Mouse (Mus musculus) monocyte, adult 2 months (primary cell): ENCODE measurements at regions not wholly inside any gene's neighbourhood (a gene's known extent, or its start where the extent isn't known, plus 50 kb on each side); places are given as distances from the start of the nearest gene placed in this dataset.

Experiments
- DNase-seq, 2 experiments: peaks; one replicate each; pipeline ENCODE4 v3.0.0; 2022; ENCODE audit warnings: low spot score in 2 of 2, low read depth in 1 of 2

DNA sequence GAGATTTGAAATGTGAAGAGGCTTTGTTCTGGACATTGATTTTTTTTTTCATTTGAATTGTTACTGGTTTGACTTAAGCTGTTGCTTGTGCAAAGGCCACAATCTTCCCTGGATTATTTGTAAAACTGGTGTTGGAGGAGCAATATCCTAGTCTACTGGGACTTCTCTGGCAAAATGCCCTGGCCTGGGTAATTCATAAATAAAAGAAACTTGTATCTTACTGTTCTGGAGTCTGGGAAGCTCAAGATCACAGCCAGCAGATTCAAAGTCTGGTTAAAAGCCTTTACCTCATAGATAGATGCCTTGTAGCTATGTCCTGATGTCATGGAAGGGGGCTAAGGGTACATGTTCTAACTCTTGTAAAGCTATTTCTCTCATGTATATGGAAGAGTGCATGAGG lies 177.7 kb upstream of the Cited2 start:
- no peak for DNase-seq

GRCm38 (mm10) chr10:17547986-17548385 lies 175.0 kb upstream of the Cited2 start:
- DNase-seq: no peak

- no peak for DNase-seq
Observed at GRCm38 (mm10) chr10:17548629-17549580, 174.1 kb upstream of the Cited2 start.

- DNase-seq: no peak
Observed at GRCm38 (mm10) chr10:17549711-17550637, 173.0 kb upstream of the Cited2 start.

DNA sequence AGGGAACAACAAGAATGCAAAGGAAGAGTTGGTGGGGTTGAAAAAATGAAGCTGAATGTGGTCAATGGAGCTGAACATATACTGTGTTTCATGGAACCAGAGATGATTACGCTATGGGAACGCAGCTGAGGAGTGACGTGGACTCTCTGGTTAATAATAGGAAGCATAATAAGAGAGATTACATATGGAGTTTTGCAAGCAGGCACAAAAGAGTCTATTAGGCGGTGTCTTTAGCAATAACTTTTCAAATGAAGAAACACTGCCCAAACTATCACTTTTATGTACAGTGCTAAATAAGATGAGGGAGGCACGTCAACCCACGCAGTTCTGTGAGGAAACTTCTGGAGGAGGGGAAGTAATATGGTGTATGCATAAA lies 172.4 kb upstream of the Cited2 start:
- DNase-seq: peak; percentile 9 to 28

DNA sequence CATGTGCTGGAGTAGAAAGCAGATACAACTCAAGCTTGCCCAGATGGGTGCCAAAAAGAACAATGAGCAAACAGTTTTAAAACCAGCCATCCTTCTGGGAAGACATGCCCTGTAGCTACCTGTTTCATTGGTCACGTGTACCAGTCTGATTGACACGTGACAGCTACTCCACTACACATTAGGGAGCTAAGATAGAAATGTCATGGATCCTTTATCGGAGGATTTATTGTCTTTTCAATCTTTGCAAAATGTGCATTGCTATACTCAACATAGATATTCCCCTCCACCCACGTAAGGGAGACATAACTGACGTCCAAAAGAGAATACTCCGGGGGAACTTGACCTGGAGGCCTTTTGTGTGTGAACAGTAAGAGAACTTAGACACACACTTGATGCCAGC lies 171.1 kb upstream of the Cited2 start:
- no peak for DNase-seq

DNA sequence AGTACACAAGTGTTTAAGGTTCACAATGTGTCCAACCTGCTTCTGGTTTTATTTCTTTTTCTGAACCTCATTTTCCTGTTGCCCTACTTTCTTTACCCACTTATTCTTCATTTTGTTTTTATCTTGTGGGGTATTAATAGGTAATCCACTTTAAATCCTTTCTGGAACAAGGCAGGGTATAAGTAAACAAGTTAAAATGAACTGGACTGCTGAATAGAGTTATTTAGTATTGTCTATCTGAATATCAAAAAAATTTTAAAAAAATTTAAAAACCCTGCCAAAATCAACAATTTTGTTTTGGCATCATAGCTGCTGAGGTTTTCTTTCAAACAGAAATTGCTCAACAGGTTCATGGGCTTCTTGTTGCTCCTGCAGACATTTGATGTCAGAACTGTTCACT lies 170.7 kb upstream of the Cited2 start:
- no peak for DNase-seq

- no peak for DNase-seq
Observed at GRCm38 (mm10) chr10:17556391-17556790, 166.6 kb upstream of the Cited2 start.

DNA sequence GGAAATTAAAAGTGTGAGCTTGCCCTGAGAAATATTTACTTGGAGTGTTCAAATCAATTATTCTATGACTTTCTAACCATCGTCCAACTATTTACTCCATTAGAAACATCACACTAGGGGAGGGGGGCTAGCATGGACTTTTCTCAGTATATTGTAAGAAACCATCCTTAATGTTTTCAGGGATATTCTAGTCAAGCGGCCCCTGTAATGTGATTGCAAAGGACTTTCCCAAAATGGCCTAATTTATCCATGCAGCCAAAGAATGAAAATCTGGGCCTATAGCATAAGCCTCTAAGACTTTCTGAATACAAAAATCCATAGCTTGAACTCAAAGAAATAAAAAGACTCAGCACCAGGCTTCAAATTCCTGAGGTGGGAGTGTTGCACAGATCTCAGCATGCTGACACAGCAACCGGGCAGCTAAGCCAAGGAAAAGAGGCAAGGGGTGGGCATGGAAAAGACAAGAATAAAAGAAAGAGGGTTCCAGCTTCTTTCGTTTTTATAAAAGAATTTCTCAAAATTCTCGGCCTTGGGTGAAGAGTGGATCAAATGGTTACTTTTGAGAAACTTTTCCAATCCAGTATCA lies 163.6 kb upstream of the Cited2 start:
- DNase-seq: no peak

DNA sequence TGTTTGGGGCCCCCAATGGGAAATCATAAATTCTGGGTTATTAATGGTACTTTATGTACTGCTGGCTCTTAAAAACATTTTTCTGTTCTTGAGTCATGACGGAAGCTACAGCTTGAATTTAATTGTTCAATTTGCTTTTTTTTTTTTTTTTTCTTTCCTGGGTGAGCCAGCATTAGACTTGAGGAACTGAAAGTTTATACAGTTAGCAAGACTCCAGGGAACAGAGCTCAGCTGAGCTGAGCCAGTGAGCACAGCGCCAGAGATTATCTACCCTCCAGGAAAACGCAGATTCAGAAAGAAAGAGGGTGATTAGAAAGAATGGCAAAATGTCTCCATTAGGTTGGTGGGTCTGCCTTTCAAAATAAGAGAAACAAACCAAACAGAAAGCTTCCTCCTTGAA lies 163.0 kb upstream of the Cited2 start:
- DNase-seq: no peak

- no peak for DNase-seq
Observed at GRCm38 (mm10) chr10:17561466-17561865, 161.6 kb upstream of the Cited2 start.

GRCm38 (mm10) chr10:17561977-17562376 lies 161.0 kb upstream of the Cited2 start:
- DNase-seq: no peak

- no peak for DNase-seq
Observed at GRCm38 (mm10) chr10:17562410-17563350, 160.3 kb upstream of the Cited2 start.

- DNase-seq: no peak
Observed at GRCm38 (mm10) chr10:17563351-17563749, 159.7 kb upstream of the Cited2 start.

- no peak for DNase-seq
Observed at GRCm38 (mm10) chr10:17564895-17565620, 158.0 kb upstream of the Cited2 start.

GRCm38 (mm10) chr10:17566975-17567374 lies 156.0 kb upstream of the Cited2 start:
- no peak for DNase-seq

DNA sequence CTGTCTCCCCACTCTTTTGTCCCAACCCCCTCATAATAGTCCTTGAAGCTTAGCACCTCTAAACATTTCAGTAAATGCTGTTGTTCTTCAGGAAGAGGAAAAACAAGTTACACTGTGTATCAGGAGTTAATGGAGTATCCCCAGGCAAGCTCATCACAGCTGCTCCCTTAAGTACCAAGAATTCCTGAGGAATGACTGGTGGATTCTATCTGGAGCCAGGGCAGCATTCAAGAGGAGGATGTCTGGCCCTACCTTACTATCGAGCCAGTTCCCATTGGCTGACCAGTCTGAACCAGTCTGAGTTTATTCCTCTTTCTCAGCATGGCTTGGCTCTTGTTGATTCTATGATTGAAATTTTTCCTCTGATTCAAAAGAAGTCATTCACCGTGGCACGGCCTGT lies 155.4 kb upstream of the Cited2 start:
- no peak for DNase-seq

GRCm38 (mm10) chr10:17569577-17570113 lies 153.4 kb upstream of the Cited2 start:
- no peak for DNase-seq

GRCm38 (mm10) chr10:17574894-17575293 lies 148.1 kb upstream of the Cited2 start:
- DNase-seq: no peak
